Mouse (Mus musculus): ENCODE measurements at regions not wholly inside any gene's neighbourhood (a gene's known extent, or its start where the extent isn't known, plus 50 kb on each side); places are given as distances from the start of the nearest gene placed in this dataset.

DNA sequence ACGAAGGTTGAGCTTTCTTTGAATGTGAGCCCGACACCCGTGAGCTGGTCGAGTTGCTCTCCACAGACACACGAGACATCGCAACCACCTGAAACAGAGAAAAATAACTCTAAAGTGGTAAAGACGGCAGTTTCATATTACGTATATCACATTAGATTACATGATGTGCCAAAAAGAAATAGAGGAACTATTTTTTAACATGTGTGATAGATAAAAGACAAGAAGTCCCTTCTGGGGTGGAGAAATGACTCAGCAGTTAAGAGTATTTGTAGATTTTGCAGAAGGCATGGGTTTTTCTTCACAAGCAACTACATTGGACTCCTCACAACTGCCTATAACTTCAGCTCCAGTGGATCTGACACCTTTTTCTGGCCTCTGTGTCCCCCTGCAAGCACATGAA, 222.2 kb upstream of the Sox2 start:
- Histone ChIP-seq H3K36me3 (ENCODE audit: control insufficient read depth, insufficient read depth) (no peaks in the 10 kb centered on the region), H3K79me3 (ENCODE audit: low read depth) (no peaks in the 10 kb centered on the region), H3K79me2 (ENCODE audit: control insufficient read depth, insufficient read depth) (no peaks in the 10 kb centered on the region), H3ac (ENCODE audit: control insufficient read depth, insufficient read length, low read depth) (no peak overlapping the region), H3K27me3 (ENCODE audit: control insufficient read depth, insufficient read depth, insufficient read length) (no peaks in the 10 kb centered on the region), H3K4me3 (ENCODE audit: insufficient read depth, poor library complexity, severe bottlenecking) (no peak overlapping the region)
- TF ChIP-seq MYOG (IDR thresholded peaks at IDR 0.05; ENCODE audit: control insufficient read depth, extremely low read depth, insufficient read length) (no peak), CTCF (IDR thresholded peaks at IDR 0.05; ENCODE audit: control insufficient read depth, insufficient read depth, insufficient read length) (no peak), MYOD1 (IDR thresholded peaks at IDR 0.05; ENCODE audit: control insufficient read depth, insufficient read length, low read depth) (no peak), USF1 (IDR thresholded peaks at IDR 0.05; ENCODE audit: low read depth) (no peak), CEBPB (IDR thresholded peaks at IDR 0.05; ENCODE audit: low read depth) (no peak), MAX (IDR thresholded peaks at IDR 0.05) (no peak), FOSL1 (IDR thresholded peaks at IDR 0.05; ENCODE audit: insufficient read depth, low read length, poor library complexity, severe bottlenecking) (no peak)

DNA sequence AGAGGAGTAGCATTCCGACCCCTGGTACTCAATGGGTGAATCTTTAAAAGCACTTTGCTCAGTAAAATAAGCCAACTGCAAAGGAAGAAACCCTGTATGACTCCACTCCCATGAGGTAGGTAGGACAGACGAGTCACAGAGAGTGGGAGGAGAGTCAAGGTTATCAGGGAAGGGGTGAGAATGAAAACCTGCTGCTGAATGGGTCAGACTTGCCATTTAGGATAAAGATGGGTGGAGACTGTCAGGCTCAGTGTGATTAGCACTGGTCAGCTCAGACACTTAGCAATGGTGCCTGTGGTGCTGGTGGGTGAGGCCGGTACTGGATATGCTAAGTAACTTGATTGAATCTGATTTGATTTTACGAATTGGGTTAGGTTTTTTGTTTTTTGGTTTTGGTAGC, 222.7 kb upstream of the Sox2 start:
- H3ac ChIP-seq (ENCODE audit: control insufficient read depth, insufficient read length, low read depth) = no peak overlapping the region
- H3K79me3 ChIP-seq (ENCODE audit: low read depth) = no peaks in the 10 kb centered on the region
- no peaks in the 10 kb centered on the region for H3K79me2 ChIP-seq (ENCODE audit: control insufficient read depth, insufficient read depth)
- H3K4me3 ChIP-seq (ENCODE audit: insufficient read depth, poor library complexity, severe bottlenecking) = no peak overlapping the region
- H3K36me3 ChIP-seq (ENCODE audit: control insufficient read depth, insufficient read depth) = no peaks in the 10 kb centered on the region
- TF ChIP-seq CTCF (IDR thresholded peaks at IDR 0.05; ENCODE audit: control insufficient read depth, insufficient read depth, insufficient read length) (no peak), CEBPB (IDR thresholded peaks at IDR 0.05; ENCODE audit: low read depth) (no peak), USF1 (IDR thresholded peaks at IDR 0.05; ENCODE audit: low read depth) (no peak), MYOD1 (IDR thresholded peaks at IDR 0.05; ENCODE audit: control insufficient read depth, insufficient read length, low read depth) (no peak), FOSL1 (IDR thresholded peaks at IDR 0.05; ENCODE audit: insufficient read depth, low read length, poor library complexity, severe bottlenecking) (no peak), MAX (IDR thresholded peaks at IDR 0.05) (no peak), MYOG (IDR thresholded peaks at IDR 0.05; ENCODE audit: control insufficient read depth, extremely low read depth, insufficient read length) (no peak)
- H3K27me3 ChIP-seq (ENCODE audit: control insufficient read depth, insufficient read depth, insufficient read length) = no peaks in the 10 kb centered on the region

DNA sequence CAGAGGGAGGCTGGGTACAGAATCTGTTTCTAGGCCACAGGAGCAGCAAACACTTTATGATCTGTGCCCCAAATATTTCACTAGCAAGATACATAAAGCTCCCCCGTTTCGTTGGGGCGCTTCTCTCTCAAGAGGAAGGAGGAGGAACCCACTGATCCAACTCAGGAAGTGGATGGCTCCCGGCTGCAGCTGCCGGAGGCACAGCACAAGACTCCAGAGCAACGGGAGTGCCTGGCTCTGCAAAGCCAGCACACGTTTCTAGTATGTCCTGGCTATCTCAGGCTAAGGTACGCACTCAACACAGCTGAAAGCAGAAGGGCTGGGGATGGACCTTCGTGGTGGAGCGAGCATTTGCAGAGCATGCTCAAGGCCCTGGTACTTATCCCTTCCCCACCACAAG, 223.2 kb upstream of the Sox2 start:
- Histone ChIP-seq H3K27me3 (ENCODE audit: control insufficient read depth, insufficient read depth, insufficient read length) (no peaks in the 10 kb centered on the region), H3K36me3 (ENCODE audit: control insufficient read depth, insufficient read depth) (no peaks in the 10 kb centered on the region), H3K79me3 (ENCODE audit: low read depth) (no peaks in the 10 kb centered on the region), H3K79me2 (ENCODE audit: control insufficient read depth, insufficient read depth) (no peaks in the 10 kb centered on the region), H3ac (ENCODE audit: control insufficient read depth, insufficient read length, low read depth) (no peak overlapping the region), H3K4me3 (ENCODE audit: insufficient read depth, poor library complexity, severe bottlenecking) (no peak overlapping the region)
- TF ChIP-seq MYOG (IDR thresholded peaks at IDR 0.05; ENCODE audit: control insufficient read depth, extremely low read depth, insufficient read length) = no peak
- TF ChIP-seq MAX (IDR thresholded peaks at IDR 0.05) = no peak
- TF ChIP-seq CEBPB (IDR thresholded peaks at IDR 0.05; ENCODE audit: low read depth) = no peak
- no peak for TF ChIP-seq USF1 (IDR thresholded peaks at IDR 0.05; ENCODE audit: low read depth)
- no peak for TF ChIP-seq CTCF (IDR thresholded peaks at IDR 0.05; ENCODE audit: control insufficient read depth, insufficient read depth, insufficient read length)
- no peak for TF ChIP-seq FOSL1 (IDR thresholded peaks at IDR 0.05; ENCODE audit: insufficient read depth, low read length, poor library complexity, severe bottlenecking)
- no peak for TF ChIP-seq MYOD1 (IDR thresholded peaks at IDR 0.05; ENCODE audit: control insufficient read depth, insufficient read length, low read depth)

DNA sequence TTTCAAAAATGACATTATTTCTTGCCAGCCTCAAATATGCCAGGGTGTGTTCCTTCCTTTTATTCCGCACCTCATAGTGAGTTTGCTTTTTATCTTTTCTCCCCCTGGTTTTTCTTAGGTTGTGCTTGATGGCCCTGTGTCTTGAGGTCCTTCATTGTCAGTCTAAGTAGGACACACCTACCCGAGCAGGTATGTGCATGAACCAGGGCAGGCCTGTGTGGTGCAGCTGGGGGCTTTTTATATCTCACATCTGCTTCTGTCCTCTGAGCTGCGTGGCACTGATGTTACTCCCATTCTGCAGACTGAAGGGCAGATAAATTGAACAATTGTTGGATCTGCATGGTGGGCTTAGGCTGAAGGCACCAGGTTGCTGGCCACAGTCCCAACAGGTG, 238.3 kb upstream of the Sox2 start:
- H3K4me3 ChIP-seq (ENCODE audit: insufficient read depth, poor library complexity, severe bottlenecking) = no peak overlapping the region
- no peaks in the 10 kb centered on the region for H3K36me3 ChIP-seq (ENCODE audit: control insufficient read depth, insufficient read depth)
- no peaks in the 10 kb centered on the region for H3K79me2 ChIP-seq (ENCODE audit: control insufficient read depth, insufficient read depth)
- no peak overlapping the region for H3ac ChIP-seq (ENCODE audit: control insufficient read depth, insufficient read length, low read depth)
- no peaks in the 10 kb centered on the region for H3K79me3 ChIP-seq (ENCODE audit: low read depth)
- TF ChIP-seq CTCF (IDR thresholded peaks at IDR 0.05; ENCODE audit: control insufficient read depth, insufficient read depth, insufficient read length) = no peak
- TF ChIP-seq MYOG (IDR thresholded peaks at IDR 0.05; ENCODE audit: control insufficient read depth, extremely low read depth, insufficient read length) = no peak
- TF ChIP-seq CEBPB (IDR thresholded peaks at IDR 0.05; ENCODE audit: low read depth) = no peak
- no peak for TF ChIP-seq MAX (IDR thresholded peaks at IDR 0.05)
- TF ChIP-seq MYOD1 (IDR thresholded peaks at IDR 0.05; ENCODE audit: control insufficient read depth, insufficient read length, low read depth) = no peak
- TF ChIP-seq FOSL1 (IDR thresholded peaks at IDR 0.05; ENCODE audit: insufficient read depth, low read length, poor library complexity, severe bottlenecking) = no peak
- no peak for TF ChIP-seq USF1 (IDR thresholded peaks at IDR 0.05; ENCODE audit: low read depth)
- no peaks in the 10 kb centered on the region for H3K27me3 ChIP-seq (ENCODE audit: control insufficient read depth, insufficient read depth, insufficient read length)

DNA sequence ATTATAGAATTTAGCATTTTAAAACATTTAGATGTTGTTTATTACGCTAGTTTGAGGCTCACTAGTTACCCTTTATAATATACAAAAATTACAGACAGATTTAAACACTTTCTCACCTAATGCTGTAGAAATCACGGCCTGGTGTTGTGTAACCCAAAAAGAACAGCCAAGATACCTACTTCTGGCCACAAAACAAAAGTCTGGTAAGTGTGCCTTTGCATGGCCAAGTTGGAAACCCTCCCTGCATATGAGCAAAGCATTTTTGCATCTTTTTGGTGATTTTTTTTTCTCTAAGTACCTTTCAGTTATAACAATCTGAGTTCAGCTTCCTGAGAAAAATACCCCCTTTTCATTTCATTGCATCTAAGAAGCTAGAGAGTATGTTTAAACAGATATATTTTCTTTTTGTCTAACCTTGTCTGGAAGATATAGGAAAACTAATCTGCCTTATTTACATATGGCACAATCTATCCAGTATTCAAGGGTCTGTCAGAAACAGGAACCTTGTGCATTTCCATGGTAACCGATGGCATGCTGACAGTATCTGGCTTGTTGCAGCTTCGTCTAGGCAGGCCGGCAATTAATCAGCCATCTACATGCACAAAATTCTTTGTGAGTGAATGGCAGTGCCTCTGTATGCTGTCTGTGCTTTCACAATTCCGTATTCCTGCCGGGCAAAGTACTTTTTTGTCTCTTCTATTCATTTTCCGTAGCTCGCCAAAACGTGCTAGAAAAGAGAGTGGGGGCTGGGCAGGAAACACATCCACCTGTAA, 238.9 kb upstream of the Sox2 start:
- H3K79me3 ChIP-seq (ENCODE audit: low read depth) = no peaks in the 10 kb centered on the region
- no peaks in the 10 kb centered on the region for H3K36me3 ChIP-seq (ENCODE audit: control insufficient read depth, insufficient read depth)
- TF ChIP-seq CEBPB (IDR thresholded peaks at IDR 0.05; ENCODE audit: low read depth) (no peak), MYOD1 (IDR thresholded peaks at IDR 0.05; ENCODE audit: control insufficient read depth, insufficient read length, low read depth) (no peak), USF1 (IDR thresholded peaks at IDR 0.05; ENCODE audit: low read depth) (no peak)
- no peaks in the 10 kb centered on the region for H3K27me3 ChIP-seq (ENCODE audit: control insufficient read depth, insufficient read depth, insufficient read length)
- no peaks in the 10 kb centered on the region for H3K79me2 ChIP-seq (ENCODE audit: control insufficient read depth, insufficient read depth)
- no peak overlapping the region for H3K4me3 ChIP-seq (ENCODE audit: insufficient read depth, poor library complexity, severe bottlenecking)
- no peak overlapping the region for H3ac ChIP-seq (ENCODE audit: control insufficient read depth, insufficient read length, low read depth)

DNA sequence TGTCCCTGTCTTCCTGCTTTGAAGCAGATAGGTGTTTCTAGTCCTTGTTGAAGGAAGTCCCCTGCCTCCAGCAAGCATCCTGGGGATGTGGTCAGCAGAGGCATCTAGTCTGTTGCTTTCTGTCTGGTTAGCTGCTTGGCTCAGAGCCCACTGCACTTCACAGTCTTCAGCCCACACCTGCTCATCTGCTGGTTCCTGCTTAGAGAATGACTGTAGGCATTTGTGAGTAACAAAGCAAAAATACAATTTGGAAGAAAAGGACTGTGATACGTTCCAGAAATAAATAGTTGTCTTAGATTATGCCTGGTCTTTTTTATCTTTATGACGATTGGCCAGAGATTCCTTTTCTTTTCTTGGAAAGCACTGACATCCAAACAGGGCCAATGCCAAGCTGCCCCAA, 246.6 kb upstream of the Sox2 start:
- H3K79me2 ChIP-seq (ENCODE audit: control insufficient read depth, insufficient read depth) = no peaks in the 10 kb centered on the region
- H3K4me3 ChIP-seq (ENCODE audit: insufficient read depth, poor library complexity, severe bottlenecking) = no peak overlapping the region
- H3K27me3 ChIP-seq (ENCODE audit: control insufficient read depth, insufficient read depth, insufficient read length) = no peaks in the 10 kb centered on the region
- no peak overlapping the region for H3ac ChIP-seq (ENCODE audit: control insufficient read depth, insufficient read length, low read depth)
- H3K79me3 ChIP-seq (ENCODE audit: low read depth) = no peaks in the 10 kb centered on the region
- TF ChIP-seq USF1 (IDR thresholded peaks at IDR 0.05; ENCODE audit: low read depth) (no peak), FOSL1 (IDR thresholded peaks at IDR 0.05; ENCODE audit: insufficient read depth, low read length, poor library complexity, severe bottlenecking) (no peak), MAX (IDR thresholded peaks at IDR 0.05) (no peak), CTCF (IDR thresholded peaks at IDR 0.05; ENCODE audit: control insufficient read depth, insufficient read depth, insufficient read length) (no peak), MYOG (IDR thresholded peaks at IDR 0.05; ENCODE audit: control insufficient read depth, extremely low read depth, insufficient read length) (no peak)
- H3K36me3 ChIP-seq (ENCODE audit: control insufficient read depth, insufficient read depth) = no peaks in the 10 kb centered on the region
